Mouse (Mus musculus): ENCODE measurements around the gene Rab10.

Gene Rab10

GRCm38 (mm10) chr12:3309391-3310320 lies at the start of gene Rab10:
Gene Rab10 (minus strand): TSS chr12:3309969.
- in situ Hi-C loops (cut with MboI, MseI): loop anchor here (5.0 kb wide), 1 partner anchor 58 kb away; the partner anchor contains the start of gene Kif3c

GRCm38 (mm10) chr12:3359302-3359701 lies 49.5 kb upstream of the Rab10 start:
- in situ Hi-C loops (cut with MboI, MseI): loop anchor here (10.0 kb wide), 1 partner anchor 105 kb away; no protein-coding TSS in a partner anchor

GRCm38 (mm10) chr12:3356824-3357223 lies 47.1 kb upstream of the Rab10 start:
- in situ Hi-C loops (cut with MboI, MseI): loop anchor here (10.0 kb wide), 1 partner anchor 102 kb away; no protein-coding TSS in a partner anchor

GRCm38 (mm10) chr12:3355068-3355467 lies 45.3 kb upstream of the Rab10 start:
- in situ Hi-C loops (cut with MboI, MseI): loop anchor here (10.0 kb wide), 1 partner anchor 100 kb away; no protein-coding TSS in a partner anchor

GRCm38 (mm10) chr12:3352216-3352615 lies 42.4 kb upstream of the Rab10 start:
- in situ Hi-C loops (cut with MboI, MseI): loop anchor here (10.0 kb wide), 1 partner anchor 97 kb away; no protein-coding TSS in a partner anchor

- in situ Hi-C loops (cut with MboI, MseI): loop anchor here (10.0 kb wide), 1 partner anchor 95 kb away; no protein-coding TSS in a partner anchor
Measured at GRCm38 (mm10) chr12:3350136-3350535, 40.4 kb upstream of the Rab10 start.

GRCm38 (mm10) chr12:3349387-3349786 lies 39.6 kb upstream of the Rab10 start:
- in situ Hi-C loops (cut with MboI, MseI): no loop called here

- in situ Hi-C loops (cut with MboI, MseI): no loop called here
Measured at GRCm38 (mm10) chr12:3347682-3348081, 37.9 kb upstream of the Rab10 start.

- in situ Hi-C loops (cut with MboI, MseI): no loop called here
Measured at GRCm38 (mm10) chr12:3345038-3345437, 35.3 kb upstream of the Rab10 start.

GRCm38 (mm10) chr12:3344155-3344554 lies 34.4 kb upstream of the Rab10 start:
- in situ Hi-C loops (cut with MboI, MseI): no loop called here

GRCm38 (mm10) chr12:3338931-3339330 lies 29.2 kb upstream of the Rab10 start:
- in situ Hi-C loops (cut with MboI, MseI): no loop called here

GRCm38 (mm10) chr12:3329677-3330076 lies 19.9 kb upstream of the Rab10 start:
- in situ Hi-C loops (cut with MboI, MseI): no loop called here

- in situ Hi-C loops (cut with MboI, MseI): no loop called here
Measured at GRCm38 (mm10) chr12:3325232-3325631, 15.5 kb upstream of the Rab10 start.

- in situ Hi-C loops (cut with MboI, MseI): no loop called here
Measured at GRCm38 (mm10) chr12:3323241-3323640, 13.5 kb upstream of the Rab10 start.

- in situ Hi-C loops (cut with MboI, MseI): no loop called here
Measured at GRCm38 (mm10) chr12:3319377-3319776, 9.6 kb upstream of the Rab10 start.

- in situ Hi-C loops (cut with MboI, MseI): no loop called here
Measured at GRCm38 (mm10) chr12:3316937-3317336, 7.2 kb upstream of the Rab10 start.

- in situ Hi-C loops (cut with MboI, MseI): no loop called here
Measured at GRCm38 (mm10) chr12:3316083-3316482, 6.3 kb upstream of the Rab10 start.

GRCm38 (mm10) chr12:3312886-3313285 lies 3.1 kb upstream of the Rab10 start:
- in situ Hi-C loops (cut with MboI, MseI): loop anchor here (5.0 kb wide), 1 partner anchor 54 kb away; the partner anchor contains the start of gene Kif3c

GRCm38 (mm10) chr12:3310321-3310692 lies 538 bp upstream of the Rab10 start:
- in situ Hi-C loops (cut with MboI, MseI): loop anchor here (5.0 kb wide), 1 partner anchor 57 kb away; the partner anchor contains the start of gene Kif3c

- in situ Hi-C loops (cut with MboI, MseI): no loop called here
Measured at GRCm38 (mm10) chr12:3308541-3309241, 1.1 kb downstream of the Rab10 start.

- in situ Hi-C loops (cut with MboI, MseI): no loop called here
Measured at GRCm38 (mm10) chr12:3307587-3307986, 2.2 kb downstream of the Rab10 start.

GRCm38 (mm10) chr12:3305238-3305637 lies 4.5 kb downstream of the Rab10 start:
- in situ Hi-C loops (cut with MboI, MseI): no loop called here
